Mouse (Mus musculus): ENCODE data around the gene Fam47e. TPM values are rescaled to one million over a fixed set of nuclear protein-coding genes. Genes with fewer than 3 reads are reported as not detected.
"Not testable (repeated sequence)": the region's sequence is repeated elsewhere in the genome, so short reads cannot be mapped to it uniquely, and the experiment has no call there.

Fam47e gene
- polyA plus RNA-seq (2016; fragmentation: Nextera tagmentation; extraction: Ambion mirVana): 0.69 and 0.88 TPM in 2 replicates

DNA sequence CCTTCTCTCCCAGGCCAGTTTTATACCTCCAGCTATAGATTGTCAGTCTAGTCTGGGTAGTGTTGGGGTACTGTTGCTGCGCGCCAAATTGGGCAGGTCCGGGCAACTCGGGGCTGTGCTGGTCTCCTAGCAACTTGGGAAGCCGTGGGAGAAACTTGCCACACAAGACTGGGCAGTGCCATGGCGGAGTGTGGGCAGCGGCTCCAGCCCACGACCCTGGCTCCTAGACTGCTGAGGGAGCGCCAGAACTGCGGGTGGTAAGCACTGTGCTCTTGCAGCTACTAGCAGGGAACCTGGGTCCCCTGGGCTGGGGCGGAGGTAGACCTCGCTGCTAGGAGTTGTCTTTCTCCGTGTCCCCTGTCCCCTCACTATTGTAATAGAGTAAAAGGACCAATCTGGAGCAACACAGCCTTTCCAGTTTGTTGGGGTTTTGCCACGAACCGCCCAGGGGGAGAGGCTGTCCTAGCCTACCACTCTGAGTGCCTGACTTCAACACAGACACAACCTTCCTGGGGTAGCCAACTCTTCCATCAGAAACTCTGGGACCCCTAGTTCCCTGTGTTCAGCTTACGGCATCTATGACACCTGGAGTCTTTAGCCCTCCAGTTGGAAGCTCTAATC lies at the start of gene Fam47e:
Gene Fam47e (plus strand): TSS at position 179 of the 621 bp plus-strand sequence.
- Histone ChIP-seq H3K4me3 (no peak within 1 kb of the TSS), H3K27me3 (replicated peaks) (no peaks in the 10 kb centered on the region), H3K36me3 (no peaks in the 10 kb centered on the region), H3K4me2 (no peak within 1 kb of the TSS), H3K9ac (no peak within 1 kb of the TSS), H3K27ac (no peak within 1 kb of the TSS), H3K9me3 (replicated peaks) (no peaks in the 10 kb centered on the region), H3K4me1 (no peaks in the 10 kb centered on the region)
- WGBS (ENCODE audit: insufficient replicate concordance): 68% methylated on average over 16 of the region's 16 CpGs
- no peak for ATAC-seq

DNA sequence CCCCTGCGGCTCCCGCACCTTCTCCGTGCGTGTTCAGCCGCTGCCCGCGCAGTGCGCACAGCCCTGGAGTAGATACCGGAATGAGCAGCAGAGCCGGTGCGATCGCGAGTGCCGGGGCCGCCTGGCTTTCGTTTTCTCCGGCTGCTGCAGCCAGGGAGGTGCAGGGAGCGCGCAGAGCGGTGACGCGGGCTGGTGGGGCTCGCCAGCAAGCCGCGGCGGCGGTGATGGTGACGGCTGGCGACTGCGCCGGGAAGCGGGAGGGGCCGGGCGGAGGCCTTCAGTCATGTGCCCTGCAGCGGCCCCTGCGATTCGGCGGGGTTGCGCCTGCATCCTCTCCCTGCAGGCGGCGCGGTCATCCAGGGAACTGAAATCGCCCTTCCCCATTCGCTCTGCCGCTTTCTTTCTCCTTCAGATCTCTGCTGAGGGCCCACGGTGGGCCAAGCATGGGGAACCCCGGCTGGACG lies 49.4 kb upstream of the Fam47e start:
- peak overlapping the region; percentile 88 for H3K4me2 ChIP-seq
- H3K9ac ChIP-seq: peak overlapping the region; percentile 81
- H3K27ac ChIP-seq: peak overlapping the region; percentile 82
- no peaks in the 10 kb centered on the region for H3K36me3 ChIP-seq
- H3K4me1 ChIP-seq: peaks cover 29% of the 10 kb centered on the region
- WGBS (ENCODE audit: insufficient replicate concordance): 0% methylated on average over 48 of the region's 48 CpGs
- H3K4me3 ChIP-seq: peak overlapping the region; percentile 81
- no peaks in the 10 kb centered on the region for H3K9me3 ChIP-seq (replicated peaks)
- H3K27me3 ChIP-seq (replicated peaks): no peaks in the 10 kb centered on the region
- ATAC-seq: peak; percentile 92

DNA sequence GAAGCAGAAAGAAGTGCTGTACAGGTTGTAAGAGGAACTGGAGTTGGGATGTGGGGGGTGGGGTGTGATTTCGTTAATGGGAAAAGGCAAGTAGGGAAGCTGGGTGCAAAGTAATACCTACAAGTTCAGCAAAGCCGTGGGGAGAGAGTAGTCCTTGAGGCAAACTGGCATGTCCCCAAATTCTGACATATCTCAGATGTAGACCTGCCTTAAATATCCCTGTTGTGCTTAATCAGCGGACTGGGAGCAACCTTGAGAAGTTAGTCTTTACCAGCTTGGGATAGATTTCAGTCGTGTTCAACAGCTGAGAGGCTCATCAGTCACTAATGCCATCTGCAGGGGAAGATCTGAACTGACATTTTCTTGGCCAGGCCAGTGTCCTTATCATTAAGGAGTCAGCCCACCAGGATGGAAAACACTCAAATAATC lies 48.6 kb upstream of the Fam47e start:
- Histone ChIP-seq H3K4me2 (peak overlapping the region; percentile 88), H3K27me3 (replicated peaks) (no peaks in the 10 kb centered on the region), H3K4me1 (peaks cover 29% of the 10 kb centered on the region), H3K4me3 (peak overlapping the region; percentile 81; the same call in 1 of the 2 replicates), H3K9me3 (replicated peaks) (no peaks in the 10 kb centered on the region), H3K27ac (no peak overlapping the region), H3K9ac (no peak overlapping the region), H3K36me3 (no peaks in the 10 kb centered on the region)
- 19% methylated on average over 4 of the region's 4 CpGs for WGBS (ENCODE audit: insufficient replicate concordance)
- ATAC-seq: no peak

DNA sequence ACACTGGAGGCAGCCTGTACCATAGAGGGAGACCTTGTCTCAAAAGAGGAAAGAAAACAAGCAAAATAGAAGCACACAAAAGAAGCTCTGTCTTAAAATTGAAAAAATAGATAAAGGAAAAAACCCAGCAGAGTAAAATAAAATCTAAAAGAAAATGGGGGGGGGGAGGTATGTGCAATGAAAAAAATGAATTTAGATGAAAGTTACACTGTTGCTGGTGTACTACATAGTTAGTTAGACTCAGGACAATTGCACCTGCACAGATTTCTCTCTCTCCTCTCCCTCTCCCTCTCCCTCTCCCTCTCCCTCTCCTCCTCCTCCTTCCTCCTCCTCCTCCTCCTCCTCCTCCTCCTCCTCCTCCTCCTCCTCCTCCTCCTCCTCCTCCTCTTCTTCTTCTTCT lies 48.1 kb upstream of the Fam47e start, which contains the start of gene Scarb2:
Gene Scarb2 (minus strand): TSS at position 101 of the 400 bp plus-strand sequence.
- H3K27ac ChIP-seq: no peak within 1 kb of the TSS
- no peaks in the 10 kb centered on the region for H3K9me3 ChIP-seq (replicated peaks)
- H3K4me2 ChIP-seq: peak within 1 kb of the TSS; percentile 88
- H3K4me3 ChIP-seq: peak within 1 kb of the TSS; percentile 81
- ATAC-seq: no peak
- peaks cover 29% of the 10 kb centered on the region for H3K4me1 ChIP-seq
- no peaks in the 10 kb centered on the region for H3K36me3 ChIP-seq
- H3K9ac ChIP-seq: peak within 1 kb of the TSS; percentile 29
- H3K27me3 ChIP-seq (replicated peaks): no peaks in the 10 kb centered on the region

DNA sequence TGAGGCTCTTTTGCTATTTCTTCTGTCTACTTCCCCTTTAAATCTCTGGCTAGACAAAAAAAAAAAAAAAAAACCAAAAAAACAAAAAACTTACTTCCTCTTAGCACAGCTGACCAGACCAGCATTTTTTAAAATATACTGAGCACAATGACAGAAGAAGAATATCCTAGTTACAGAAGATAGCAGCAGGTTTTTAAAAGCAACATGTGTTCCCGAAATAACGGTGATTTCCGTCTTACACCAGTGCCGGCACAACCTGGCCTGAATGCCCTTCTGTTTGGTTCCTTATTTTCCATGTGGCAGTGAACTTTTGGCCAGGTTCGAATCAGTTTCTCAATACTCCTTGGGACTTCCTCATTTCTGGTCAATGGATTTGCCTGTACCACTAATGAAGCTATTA lies 46.0 kb upstream of the Fam47e start:
- H3K27me3 ChIP-seq (replicated peaks): no peaks in the 10 kb centered on the region
- H3K4me3 ChIP-seq: no peak overlapping the region
- no peak overlapping the region for H3K27ac ChIP-seq
- H3K36me3 ChIP-seq: no peaks in the 10 kb centered on the region
- no peak overlapping the region for H3K9ac ChIP-seq
- H3K4me1 ChIP-seq: peaks cover 21% of the 10 kb centered on the region
- no peak overlapping the region for H3K4me2 ChIP-seq
- H3K9me3 ChIP-seq (replicated peaks): no peaks in the 10 kb centered on the region
- ATAC-seq: no peak
- 37% methylated on average over 5 of the region's 5 CpGs for WGBS (ENCODE audit: insufficient replicate concordance)

DNA sequence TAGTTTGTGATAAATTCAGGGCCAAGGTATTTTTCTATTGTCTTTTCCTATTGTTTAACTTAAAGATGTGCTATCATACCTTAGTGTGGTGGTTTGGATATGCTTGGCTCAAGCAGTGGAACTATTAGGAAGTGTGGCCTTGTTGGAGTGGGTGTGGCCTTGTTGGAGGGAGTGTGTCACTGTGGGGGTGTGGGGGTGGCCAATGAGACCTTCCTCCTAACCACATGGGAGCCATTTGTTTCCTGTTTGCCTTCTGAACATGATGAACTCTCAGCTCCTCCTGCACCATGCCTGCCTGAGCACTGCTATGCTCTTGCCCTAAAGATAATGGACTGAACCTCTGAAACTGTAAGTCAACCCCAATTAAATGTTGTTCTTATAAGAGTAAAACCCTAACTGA lies 43.6 kb upstream of the Fam47e start:
- H3K9me3 ChIP-seq (replicated peaks): no peaks in the 10 kb centered on the region
- no peak overlapping the region for H3K4me3 ChIP-seq
- H3K9ac ChIP-seq: no peak overlapping the region
- H3K27me3 ChIP-seq (replicated peaks): no peaks in the 10 kb centered on the region
- no peak overlapping the region for H3K4me2 ChIP-seq
- no peaks in the 10 kb centered on the region for H3K36me3 ChIP-seq
- H3K27ac ChIP-seq: no peak overlapping the region
- ATAC-seq: no peak
- peaks cover 4% of the 10 kb centered on the region for H3K4me1 ChIP-seq

DNA sequence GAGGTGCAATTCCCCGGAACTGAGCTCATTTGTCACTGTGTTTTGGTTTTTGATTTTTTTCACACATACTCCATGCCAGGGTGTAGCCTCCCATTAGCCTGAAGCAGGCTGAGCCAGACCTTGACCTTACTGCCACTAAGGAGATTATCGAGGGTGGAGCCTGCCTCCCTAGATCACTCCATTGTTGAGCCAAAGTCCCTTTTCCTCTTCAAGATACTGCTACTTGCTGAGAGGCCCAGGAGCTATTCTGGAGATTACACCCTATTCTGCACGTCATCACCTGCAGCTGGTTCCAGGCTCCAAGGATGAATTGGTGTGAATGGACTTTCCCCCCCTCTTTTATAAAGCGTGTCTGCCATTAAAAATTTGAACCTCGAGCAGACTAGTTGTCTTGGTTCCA lies 42.8 kb upstream of the Fam47e start:
- Histone ChIP-seq H3K4me2 (no peak overlapping the region), H3K9ac (no peak overlapping the region), H3K4me3 (no peak overlapping the region), H3K36me3 (no peaks in the 10 kb centered on the region), H3K9me3 (replicated peaks) (no peaks in the 10 kb centered on the region), H3K4me1 (no peaks in the 10 kb centered on the region), H3K27ac (no peak overlapping the region), H3K27me3 (replicated peaks) (no peaks in the 10 kb centered on the region)
- WGBS (ENCODE audit: insufficient replicate concordance): 74% methylated on average over 5 of the region's 5 CpGs
- no peak for ATAC-seq

DNA sequence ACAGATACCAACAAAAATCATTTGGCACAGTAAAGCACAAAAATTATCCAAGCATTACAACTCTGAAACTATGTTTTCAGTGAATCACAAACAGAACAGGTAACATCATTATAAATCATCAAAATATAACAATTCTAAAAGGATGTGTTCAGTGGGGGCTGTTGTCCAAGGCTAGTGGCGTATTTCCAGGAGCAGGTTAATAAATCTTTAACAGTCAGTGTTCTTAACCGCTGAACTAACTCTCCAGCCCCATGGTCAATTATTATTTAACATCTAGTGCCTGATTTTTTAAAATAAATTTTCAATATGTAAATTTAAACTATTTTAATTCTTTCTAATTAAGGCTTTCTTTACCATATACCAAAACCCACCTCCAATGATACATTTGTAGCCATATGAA lies 33.7 kb upstream of the Fam47e start:
- WGBS (ENCODE audit: insufficient replicate concordance): 55% methylated on average over 2 of the region's 2 CpGs
- not testable (repeated sequence) for ATAC-seq; H3K27me3 ChIP-seq (replicated peaks); H3K4me2 ChIP-seq; H3K9me3 ChIP-seq (replicated peaks); H3K4me1 ChIP-seq; H3K27ac ChIP-seq; H3K9ac ChIP-seq; H3K36me3 ChIP-seq; H3K4me3 ChIP-seq

DNA sequence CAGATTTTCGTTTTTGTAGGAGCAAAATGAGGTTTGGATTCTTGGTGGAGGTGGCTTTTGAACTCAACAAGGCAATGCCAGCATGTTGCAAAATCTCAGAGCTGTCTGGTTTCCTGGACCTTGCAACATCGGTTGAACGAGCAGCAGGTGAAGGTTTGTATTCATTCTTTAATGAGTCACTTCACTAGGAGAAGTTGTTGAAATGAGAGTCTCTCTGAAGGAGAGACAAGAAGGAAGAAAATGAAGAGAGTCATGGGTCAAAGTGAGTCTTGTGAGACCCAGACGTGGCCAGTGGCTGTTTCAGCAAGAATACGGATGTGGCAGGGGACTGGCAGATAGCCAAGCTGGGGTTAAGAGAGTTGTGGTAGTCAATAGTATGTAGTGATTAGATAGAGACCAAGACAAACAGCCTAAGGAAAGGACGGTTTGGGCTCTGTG lies 30.0 kb upstream of the Fam47e start:
- no peak overlapping the region for H3K9ac ChIP-seq
- 39% methylated on average over 6 of the region's 6 CpGs for WGBS (ENCODE audit: insufficient replicate concordance)
- no peak overlapping the region for H3K27ac ChIP-seq
- no peaks in the 10 kb centered on the region for H3K36me3 ChIP-seq
- no peaks in the 10 kb centered on the region for H3K27me3 ChIP-seq (replicated peaks)
- H3K4me1 ChIP-seq: no peaks in the 10 kb centered on the region
- ATAC-seq: no peak
- no peak overlapping the region for H3K4me3 ChIP-seq
- no peak overlapping the region for H3K4me2 ChIP-seq
- H3K9me3 ChIP-seq (replicated peaks): no peaks in the 10 kb centered on the region

DNA sequence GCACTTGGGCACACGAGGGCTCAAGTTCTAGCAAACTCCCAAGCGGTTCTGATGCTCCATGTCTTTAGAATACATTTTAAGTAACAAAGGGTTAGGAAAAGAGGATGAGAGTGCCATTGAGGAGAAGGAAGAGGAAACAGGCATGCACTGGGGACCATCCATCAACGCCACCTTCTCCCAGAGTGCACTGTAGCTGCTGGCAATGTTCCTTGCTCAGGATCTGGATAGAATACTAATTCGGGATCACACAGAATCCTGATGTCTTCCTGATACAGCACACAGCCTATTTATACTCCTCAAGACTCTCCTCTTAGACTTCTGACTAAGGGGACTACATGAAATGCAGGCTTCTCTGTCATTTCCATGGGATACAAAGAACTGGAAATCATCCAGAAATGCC lies 15.2 kb upstream of the Fam47e start:
- H3K27ac ChIP-seq: no peak overlapping the region
- H3K4me1 ChIP-seq: no peaks in the 10 kb centered on the region
- no peak overlapping the region for H3K9ac ChIP-seq
- H3K4me3 ChIP-seq: no peak overlapping the region
- WGBS (ENCODE audit: insufficient replicate concordance): 56% methylated on average over 4 of the region's 4 CpGs
- no peak for ATAC-seq
- no peaks in the 10 kb centered on the region for H3K36me3 ChIP-seq
- H3K9me3 ChIP-seq (replicated peaks): no peaks in the 10 kb centered on the region
- no peak overlapping the region for H3K4me2 ChIP-seq
- H3K27me3 ChIP-seq (replicated peaks): no peaks in the 10 kb centered on the region

DNA sequence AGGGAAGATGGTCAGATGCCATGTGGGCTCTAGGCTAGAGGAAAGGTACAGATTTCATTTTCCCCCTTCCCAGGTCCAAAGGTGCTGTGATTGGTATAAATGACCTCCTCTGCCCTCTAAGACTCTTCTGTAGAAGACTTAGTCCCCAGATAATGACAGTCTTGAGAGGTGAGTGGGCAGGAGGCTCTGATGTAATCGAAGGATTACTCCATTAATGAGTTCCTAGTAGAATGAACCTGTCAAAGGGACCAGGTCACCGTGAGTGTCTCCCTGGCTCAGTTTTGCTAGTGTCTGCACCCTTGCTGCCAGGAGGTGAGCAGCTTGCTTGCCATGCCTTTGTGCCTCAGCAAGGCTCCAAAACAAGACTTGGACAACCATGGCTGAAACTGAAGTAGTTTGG lies 2.3 kb upstream of the Fam47e start:
- Histone ChIP-seq H3K27ac (no peak overlapping the region), H3K4me2 (no peak overlapping the region), H3K4me3 (no peak overlapping the region), H3K9me3 (replicated peaks) (no peaks in the 10 kb centered on the region), H3K27me3 (replicated peaks) (no peaks in the 10 kb centered on the region), H3K9ac (no peak overlapping the region), H3K4me1 (no peaks in the 10 kb centered on the region), H3K36me3 (no peaks in the 10 kb centered on the region)
- WGBS (ENCODE audit: insufficient replicate concordance): 74% methylated on average over 2 of the region's 2 CpGs
- no peak for ATAC-seq

DNA sequence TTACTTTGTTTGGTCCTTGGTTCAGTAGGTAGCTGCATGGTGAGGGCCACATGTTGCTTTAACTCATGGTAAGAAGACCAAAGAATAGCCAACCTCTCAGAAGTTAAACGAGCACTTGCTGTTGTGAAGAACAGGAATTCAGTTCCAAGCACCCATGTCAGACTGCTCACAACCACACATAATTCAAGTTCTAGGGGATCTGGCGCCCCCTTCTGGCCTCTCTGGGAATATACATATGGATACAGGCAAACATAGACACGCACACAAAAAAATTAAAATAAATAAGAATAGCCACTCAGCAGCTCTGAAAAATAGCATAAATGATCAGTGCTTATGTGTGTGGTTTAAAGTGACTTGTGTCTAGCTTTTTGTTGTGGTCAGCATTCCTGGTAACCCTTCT lies 930 bp upstream of the Fam47e start:
- H3K36me3 ChIP-seq: no peaks in the 10 kb centered on the region
- no peaks in the 10 kb centered on the region for H3K9me3 ChIP-seq (replicated peaks)
- H3K4me2 ChIP-seq: no peak overlapping the region
- no peaks in the 10 kb centered on the region for H3K27me3 ChIP-seq (replicated peaks)
- WGBS (ENCODE audit: insufficient replicate concordance): 52% methylated on average over 3 of the region's 3 CpGs
- ATAC-seq: no peak
- no peaks in the 10 kb centered on the region for H3K4me1 ChIP-seq
- H3K27ac ChIP-seq: no peak overlapping the region
- no peak overlapping the region for H3K4me3 ChIP-seq
- no peak overlapping the region for H3K9ac ChIP-seq

DNA sequence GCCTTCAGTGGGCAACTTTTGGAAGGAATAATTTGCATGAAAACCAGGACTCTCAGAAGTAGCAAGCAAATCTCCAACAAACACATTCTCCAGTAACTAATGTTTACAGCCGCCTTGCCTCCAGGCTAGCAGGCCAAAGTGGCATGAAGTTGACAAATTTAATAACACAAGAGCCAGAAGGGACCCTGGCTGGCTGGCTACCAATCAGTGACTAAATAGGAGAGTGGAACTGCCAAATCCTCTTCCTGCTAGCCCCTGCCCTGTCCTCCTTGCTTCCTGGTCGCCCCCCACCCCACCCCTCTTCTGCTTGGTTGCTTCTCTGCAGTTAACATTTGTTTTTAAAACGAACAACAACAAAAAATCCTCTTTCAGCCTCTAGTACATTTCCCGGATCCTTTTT lies 426 bp upstream of the Fam47e start:
- Histone ChIP-seq H3K36me3 (no peaks in the 10 kb centered on the region), H3K4me3 (no peak overlapping the region), H3K9me3 (replicated peaks) (no peaks in the 10 kb centered on the region), H3K27me3 (replicated peaks) (no peaks in the 10 kb centered on the region), H3K4me2 (no peak overlapping the region), H3K4me1 (no peaks in the 10 kb centered on the region), H3K27ac (no peak overlapping the region), H3K9ac (no peak overlapping the region)
- WGBS (ENCODE audit: insufficient replicate concordance): 63% methylated on average over 4 of the region's 4 CpGs
- ATAC-seq: no peak
